Mouse (Mus musculus) lung, adult 2 months (tissue): ENCODE results near the gene Dbp. TPM values are rescaled to one million over a fixed set of nuclear protein-coding genes. Genes with fewer than 3 reads are reported as not detected.

Experiments
- DNase-seq: peaks from one replicate; pipeline ENCODE4 v3.0.0; 2022
- H3K4me1 ChIP-seq: fragments of 200-500 bp; 2 replicates; pipeline ENCODE4 v1.6.1; 2011; ENCODE audit warnings: low read length; ENCODE audit not compliant: control insufficient read depth, insufficient read depth
- H3K4me3 ChIP-seq: fragments of 200-500 bp; replicated peaks from 2 replicates; pipeline ENCODE3; 2011; ENCODE audit warnings: low read depth, mild to moderate bottlenecking, control low read depth, low read length; ENCODE audit errors: extremely low read depth
- CTCF ChIP-seq: fragments of 200-500 bp; IDR thresholded peaks from 2 replicates; pipeline ENCODE4 v1.5.1; 2011; ENCODE audit warnings: mild to moderate bottlenecking, low read length, control low read depth; ENCODE audit not compliant: insufficient read depth
- POLR2A ChIP-seq: fragments of 200-500 bp; IDR thresholded peaks from 2 replicates; pipeline ENCODE4 v1.6.1; 2011; ENCODE audit warnings: low read depth, mild to moderate bottlenecking, control low read depth, low read length, borderline replicate concordance; ENCODE audit errors: extremely low read depth
- WGBS: fragments of 180-500 bp; shearing (Covaris S2); methylation state at CpG from one replicate; pipeline ENCODE4 v1.1.7; 2018; 5-methylcytosine and 5-hydroxymethylcytosine counted together
- polyA plus RNA-seq: library from polyadenylated mRNA; depleted of rRNA; stranded (reverse); fragments of >200 nt; gene quantifications from 2 replicates; pipeline ENCODE4 v1.2.3, GENCODE M21; 2012

The Dbp gene
- polyA plus RNA-seq, 1 experiment = 43.1 TPM

DNA sequence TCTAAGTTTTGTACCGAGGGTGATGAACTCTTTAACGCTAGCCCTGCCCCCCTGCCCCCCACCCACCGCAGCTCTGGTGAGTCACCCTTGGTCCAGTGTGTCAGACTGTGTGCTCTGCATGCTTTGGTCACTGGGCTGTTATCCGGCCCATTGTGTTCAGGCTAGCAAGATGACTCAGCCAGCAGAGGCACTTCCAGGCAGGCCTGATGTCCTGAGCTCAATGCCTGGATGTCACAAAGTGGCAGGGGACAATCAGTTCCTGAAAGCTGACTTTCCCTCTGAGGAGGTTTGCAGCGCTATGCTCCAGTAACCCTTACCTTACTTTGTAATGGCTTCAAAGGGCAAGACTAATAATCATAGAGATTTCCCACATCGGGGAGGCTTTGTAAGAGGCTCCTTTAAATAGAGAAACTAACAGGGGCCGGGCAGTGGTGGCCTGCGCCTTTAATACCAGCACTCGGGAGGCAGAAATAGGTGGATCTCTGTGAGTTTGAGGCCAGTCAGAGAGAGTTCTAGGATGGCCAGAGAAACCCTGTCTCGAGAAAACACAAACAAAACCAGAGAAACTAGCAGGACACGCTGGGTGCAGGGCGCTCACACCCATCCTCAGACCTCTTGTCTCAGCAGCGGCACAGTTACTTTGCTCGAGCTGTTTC is 24.8 kb upstream of the Dbp start:
- WGBS = 54% methylated on average over 14 of the region's 14 CpGs
- no peak for DNase-seq

DNA sequence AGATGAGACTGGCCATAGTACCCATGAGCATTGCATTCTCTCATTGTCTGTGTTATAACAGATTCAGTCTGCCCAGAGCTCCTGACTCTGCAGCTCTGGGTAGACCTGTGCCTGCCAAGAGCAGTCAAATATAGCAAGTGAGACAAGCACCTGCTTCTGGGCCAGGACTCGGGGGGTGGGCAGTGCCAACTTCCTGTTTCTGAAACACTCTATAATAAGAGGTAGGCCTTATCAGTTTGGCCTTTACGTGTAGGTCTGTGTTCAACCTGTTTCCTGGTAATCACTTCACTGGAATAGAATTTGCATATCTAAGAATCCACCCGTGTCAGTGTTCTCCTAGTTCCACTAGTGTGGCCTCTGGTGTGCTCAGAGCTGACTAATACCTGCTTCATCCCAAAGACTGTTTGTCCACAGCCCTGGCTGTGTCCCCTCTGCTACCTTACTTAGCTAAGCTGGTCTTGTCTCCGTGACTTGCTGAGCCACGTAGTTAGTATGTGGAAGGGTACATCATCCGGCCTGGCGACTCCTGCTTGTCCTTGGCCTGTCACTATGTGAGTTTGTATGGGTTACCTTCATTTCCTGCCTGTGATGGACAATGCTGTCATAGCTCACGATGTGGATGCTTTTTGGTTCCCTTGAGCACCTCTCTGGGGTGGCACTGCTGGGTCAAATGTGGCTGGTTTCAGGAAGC is 23.7 kb upstream of the Dbp start:
- no peak for DNase-seq
- Histone ChIP-seq H3K4me1 (peaks cover 26% of the 10 kb centered on the region), H3K4me3 (no peak overlapping the region)
- WGBS = 41% methylated on average over 8 of the region's 8 CpGs
- TF ChIP-seq CTCF = no peak

More for the DNA sequence above, 24.8 kb upstream of the Dbp start:
- TF ChIP-seq POLR2A (no peak), CTCF (no peak)
- no peak overlapping the region for H3K4me3 ChIP-seq
- H3K4me1 ChIP-seq = peaks cover 24% of the 10 kb centered on the region

DNA sequence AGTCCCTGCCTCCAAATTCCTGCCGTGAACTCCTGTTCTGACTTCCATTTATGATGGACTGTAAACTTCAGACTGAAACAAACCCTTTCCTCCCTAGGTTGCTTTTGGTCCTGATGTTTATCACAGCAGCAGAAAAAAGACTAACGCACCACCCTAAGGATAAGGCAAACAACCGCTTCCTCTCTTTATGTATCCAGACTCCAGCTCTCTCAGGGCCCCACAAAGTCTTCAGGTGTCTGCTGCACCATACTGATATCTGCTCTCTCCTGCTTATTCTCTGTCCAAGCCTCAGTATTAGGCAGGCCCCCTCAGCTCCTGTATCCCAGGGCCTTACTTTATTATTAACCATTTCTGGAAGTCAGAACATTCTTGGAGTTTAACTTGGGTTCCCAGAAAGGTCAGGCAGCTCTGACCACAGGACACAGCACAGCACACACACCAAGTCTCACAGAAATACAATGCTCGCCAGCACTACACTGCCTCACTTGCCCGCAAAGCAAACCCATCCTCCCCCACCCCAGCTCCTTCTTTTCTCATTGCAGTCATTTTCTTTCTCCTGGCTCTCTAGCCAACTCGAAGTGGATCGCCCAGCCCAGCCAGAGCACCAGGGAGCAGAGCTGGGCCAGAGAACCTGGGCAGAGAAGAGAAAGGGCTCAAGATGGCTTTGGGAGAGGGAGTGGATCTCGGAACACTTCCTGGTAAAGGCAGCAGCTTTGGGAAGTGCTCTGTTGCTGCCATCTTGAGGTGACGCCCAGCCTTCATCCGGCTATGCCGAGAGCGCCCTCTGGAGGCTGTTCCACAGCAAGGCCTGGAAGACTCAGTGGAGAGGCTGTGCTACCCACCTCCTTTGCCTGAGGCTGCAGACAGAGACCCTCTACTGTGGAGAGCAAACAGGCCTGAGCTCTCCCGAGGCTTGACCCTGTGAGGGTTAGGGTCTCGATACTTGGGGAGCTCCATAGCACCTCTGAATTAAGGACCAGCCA is 22.5 kb upstream of the Dbp start:
- Histone ChIP-seq H3K4me1 (peaks cover 28% of the 10 kb centered on the region), H3K4me3 (peak overlapping the region; percentile 24)
- WGBS = 24% methylated on average over 14 of the region's 14 CpGs
- TF ChIP-seq CTCF (peak; percentile 99), POLR2A (peak; percentile 59; the same call in 1 of the 2 replicates)
- DNase-seq = peak; percentile 81

DNA sequence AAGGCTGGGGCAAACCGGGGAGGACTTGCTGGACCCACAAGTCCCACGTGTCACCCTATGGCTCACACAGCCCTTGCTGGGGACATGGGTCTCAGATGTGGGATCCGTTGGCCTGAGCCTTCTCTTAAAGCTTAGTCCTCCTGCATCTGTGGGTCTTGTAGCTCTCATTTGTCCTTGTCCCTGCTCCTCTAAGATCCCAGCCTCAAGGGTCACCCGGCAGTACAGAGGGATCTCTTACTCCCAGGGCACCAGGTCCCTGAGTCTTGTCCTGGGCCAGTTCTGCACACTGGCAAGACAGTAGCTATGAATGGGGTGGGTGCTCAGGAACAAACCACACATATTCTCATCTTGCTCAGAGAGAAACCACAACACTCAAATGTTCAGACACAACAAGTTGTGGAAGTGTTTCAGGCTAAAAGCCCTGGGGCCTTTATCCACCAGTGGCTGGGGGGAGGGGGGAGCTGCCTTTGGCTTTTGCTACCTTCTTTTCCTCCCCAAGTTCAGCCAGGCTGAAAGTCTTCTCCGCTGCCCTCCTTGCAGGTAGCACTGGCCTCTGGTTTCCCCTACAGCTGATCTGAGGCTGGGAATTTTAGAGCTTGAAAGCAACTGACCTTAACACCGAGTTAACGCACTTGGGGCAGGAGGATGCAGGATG is 21.4 kb upstream of the Dbp start, which contains the start of gene Ntn5:
Gene Ntn5, plus strand, starts transcription at position 627 of the 655 bp plus-strand sequence.
- Histone ChIP-seq H3K4me3 (no peak within 1 kb of the TSS), H3K4me1 (peaks cover 28% of the 10 kb centered on the region)
- 77% methylated on average over 7 of the region's 7 CpGs for WGBS
- TF ChIP-seq POLR2A (no peak), CTCF (no peak)
- DNase-seq = no peak

DNA sequence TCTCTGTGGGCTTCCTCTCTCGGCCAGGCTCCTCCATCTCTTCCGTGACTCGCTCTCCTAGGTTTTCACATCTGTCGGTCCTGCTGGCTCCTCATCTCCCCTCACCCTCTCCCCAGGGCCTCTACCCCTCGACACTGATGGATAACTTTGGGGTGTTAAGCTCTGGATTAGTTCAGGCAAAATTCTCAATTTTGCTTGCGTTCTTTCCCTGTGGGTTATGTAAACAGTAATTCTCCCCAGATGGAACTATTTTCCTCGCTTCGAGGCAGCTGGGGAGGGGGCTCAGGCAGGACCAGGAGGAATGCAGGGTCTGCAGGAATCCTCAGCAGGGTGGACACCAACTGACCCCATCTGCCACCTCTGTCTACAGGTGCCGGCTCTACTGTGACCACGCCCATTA is 19.1 kb upstream of the Dbp start:
- no peak overlapping the region for H3K4me3 ChIP-seq
- TF ChIP-seq CTCF (no peak), POLR2A (no peak)
- H3K4me1 ChIP-seq = peaks cover 17% of the 10 kb centered on the region
- no peak for DNase-seq
- 58% methylated on average over 10 of the region's 10 CpGs for WGBS

DNA sequence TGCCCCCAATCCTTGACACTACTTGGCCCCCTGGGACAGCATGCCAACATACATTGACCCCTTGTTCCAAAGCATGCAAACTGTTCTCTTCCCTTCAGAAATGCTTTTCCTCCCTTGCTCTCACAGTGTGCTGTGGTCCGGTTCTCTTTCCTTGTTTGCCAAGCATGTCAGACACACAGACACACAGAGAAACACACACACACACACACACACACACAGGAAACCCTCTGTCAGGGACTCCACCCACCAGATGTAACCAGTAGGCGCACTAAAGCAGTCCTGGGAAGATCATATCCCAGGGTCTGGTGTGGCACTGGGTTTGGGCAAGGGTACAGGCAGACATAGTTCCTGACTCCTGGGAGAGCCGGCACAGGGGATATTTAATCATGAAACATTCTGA is 18.0 kb upstream of the Dbp start:
- TF ChIP-seq CTCF = no peak
- no peak for TF ChIP-seq POLR2A
- 43% methylated on average over 3 of the region's 3 CpGs for WGBS
- no peak overlapping the region for H3K4me3 ChIP-seq
- H3K4me1 ChIP-seq = peaks cover 12% of the 10 kb centered on the region
- DNase-seq = no peak

DNA sequence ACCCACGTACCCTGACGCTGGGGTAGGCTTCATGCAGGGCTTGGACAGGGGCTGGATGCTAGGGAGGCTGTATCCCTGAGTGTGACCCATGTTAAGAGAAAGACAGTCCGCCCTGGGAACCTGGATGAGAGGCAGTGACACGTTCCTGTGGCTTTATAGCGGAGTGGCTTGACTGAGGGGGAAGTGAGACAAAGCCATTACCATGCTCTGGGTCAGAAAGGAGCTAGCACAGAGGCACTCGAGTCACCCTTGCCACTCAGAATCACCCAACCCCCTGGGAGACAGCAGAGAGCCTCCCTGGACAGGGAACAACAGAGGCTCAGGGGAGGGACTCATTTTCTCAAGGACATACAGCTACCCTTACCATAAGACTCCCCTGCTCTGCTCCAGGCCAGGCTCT is 15.8 kb upstream of the Dbp start:
- 74% methylated on average over 6 of the region's 6 CpGs for WGBS
- no peak for TF ChIP-seq CTCF
- no peak for TF ChIP-seq POLR2A
- H3K4me1 ChIP-seq = 0 out of 2 replicates have a peak, but pooled peaks cover 4% of the 10 kb centered on the region
- no peak for DNase-seq
- H3K4me3 ChIP-seq = no peak overlapping the region

DNA sequence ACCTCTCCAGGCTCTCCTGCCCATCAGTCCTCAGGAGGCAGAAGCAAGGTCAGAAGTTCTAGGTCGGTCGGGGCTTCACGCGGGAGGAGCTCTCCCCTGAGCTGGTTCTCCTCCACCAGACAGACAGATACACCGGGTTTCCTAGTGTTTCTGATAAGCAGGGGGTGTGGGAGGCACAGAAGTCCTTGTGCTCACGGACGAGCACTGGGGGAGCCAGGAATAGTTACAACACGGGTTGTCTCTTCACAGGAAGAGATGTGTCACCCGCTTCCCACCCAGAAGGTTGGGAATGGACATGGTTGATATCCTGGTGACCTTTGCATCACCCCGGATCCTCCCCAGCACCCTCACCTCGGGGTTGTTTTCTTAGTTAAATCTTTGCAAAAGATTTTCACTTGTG is 15.1 kb upstream of the Dbp start:
- 43% methylated on average over 11 of the region's 11 CpGs for WGBS

DNA sequence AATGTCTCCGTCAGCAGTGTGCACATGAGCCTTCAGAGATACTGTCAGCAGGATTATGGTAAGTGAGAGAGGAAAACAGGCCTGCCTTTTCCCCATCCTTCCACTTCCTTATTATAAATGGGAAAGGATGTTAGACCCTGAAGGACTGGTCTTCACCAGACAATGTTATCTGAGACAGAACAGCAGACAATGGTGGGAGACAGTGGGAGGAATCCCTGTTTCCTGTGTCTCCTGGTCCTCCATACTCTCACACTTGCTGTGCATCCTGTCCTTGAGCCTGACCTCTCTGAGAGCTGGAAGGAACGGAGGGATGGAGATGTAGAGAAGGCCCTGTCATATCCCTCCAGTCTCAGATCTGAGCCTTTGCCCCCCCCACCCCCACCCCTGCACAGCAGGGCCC is 12.5 kb upstream of the Dbp start:
- H3K4me1 ChIP-seq = no peaks in the 10 kb centered on the region
- 66% methylated on average over 2 of the region's 2 CpGs for WGBS
- DNase-seq = no peak
- TF ChIP-seq POLR2A (no peak), CTCF (no peak)
- H3K4me3 ChIP-seq = no peak overlapping the region

More for the DNA sequence above, 15.1 kb upstream of the Dbp start:
- DNase-seq = no peak
- Histone ChIP-seq H3K4me3 (no peak overlapping the region), H3K4me1 (0 out of 2 replicates have a peak, but pooled peaks cover 4% of the 10 kb centered on the region)
- TF ChIP-seq POLR2A (no peak), CTCF (no peak)
